Comparison of ENCODE assay signal across 1 mouse cellular context in genomic region chr8:117263442-117263841, GRCm38 (mm10).
TF ChIP-seq lines count a peak whose summit lies in the region.

No protein-coding gene starts in this region.

TF ChIP-seq in MEL, 35 proteins besides CTCF, POLR2A, EP300 and RAD21 (continued from another document):
- no peak for TF ChIP-seq HCFC1 (IDR thresholded peaks at IDR 0.05; ENCODE audit: low read depth, low read length)
- no peak; the same call in 1 of the 2 replicates for TF ChIP-seq ZMIZ1 (IDR thresholded peaks at IDR 0.05; ENCODE audit: low read depth, low read length)
- TF ChIP-seq GABPA (IDR thresholded peaks at IDR 0.05; ENCODE audit: low read depth, low read length): no peak
TF ChIP-seq in MEL: peak in this region for 15.
